Mouse (Mus musculus): ENCODE results near the gene Ndnf.

The Ndnf gene

GRCm38 (mm10) chr6:65671451-65671850 is at the start of gene Ndnf:
Ndnf (plus strand) TSS chr6:65671590.
- peak; percentile 19 for DNase-seq (ENCODE audit: low spot score)

- no peak for DNase-seq (ENCODE audit: low spot score)
Measured at GRCm38 (mm10) chr6:65623016-65623715, 48.2 kb upstream of the Ndnf start.

GRCm38 (mm10) chr6:65630578-65630977 is 40.8 kb upstream of the Ndnf start:
- no peak for DNase-seq (ENCODE audit: low spot score)

GRCm38 (mm10) chr6:65632184-65632583 is 39.2 kb upstream of the Ndnf start:
- DNase-seq (ENCODE audit: low spot score), result no peak

GRCm38 (mm10) chr6:65642431-65642830 is 29.0 kb upstream of the Ndnf start:
- DNase-seq (ENCODE audit: low spot score), result no peak

GRCm38 (mm10) chr6:65644110-65644509 is 27.3 kb upstream of the Ndnf start:
- no peak for DNase-seq (ENCODE audit: low spot score)

GRCm38 (mm10) chr6:65646408-65646807 is 25.0 kb upstream of the Ndnf start:
- DNase-seq (ENCODE audit: low spot score), result no peak

- DNase-seq (ENCODE audit: low spot score), result no peak
Measured at GRCm38 (mm10) chr6:65647731-65648130, 23.7 kb upstream of the Ndnf start.

GRCm38 (mm10) chr6:65651376-65651775 is 20.0 kb upstream of the Ndnf start:
- DNase-seq (ENCODE audit: low spot score), result no peak

GRCm38 (mm10) chr6:65661272-65661671 is 10.1 kb upstream of the Ndnf start:
- DNase-seq (ENCODE audit: low spot score), result no peak

- DNase-seq (ENCODE audit: low spot score), result no peak
Measured at GRCm38 (mm10) chr6:65662050-65662449, 9.3 kb upstream of the Ndnf start.

- DNase-seq (ENCODE audit: low spot score), result no peak
Measured at GRCm38 (mm10) chr6:65663990-65664389, 7.4 kb upstream of the Ndnf start.

- DNase-seq (ENCODE audit: low spot score), result no peak
Measured at GRCm38 (mm10) chr6:65666295-65666694, 5.1 kb upstream of the Ndnf start.

- no peak for DNase-seq (ENCODE audit: low spot score)
Measured at GRCm38 (mm10) chr6:65669971-65670370, 1.4 kb upstream of the Ndnf start.

- DNase-seq (ENCODE audit: low spot score), result no peak
Measured at GRCm38 (mm10) chr6:65670981-65671411, 394 bp upstream of the Ndnf start.

GRCm38 (mm10) chr6:65672131-65673031 is 991 bp downstream of the Ndnf start:
- no peak for DNase-seq (ENCODE audit: low spot score)

GRCm38 (mm10) chr6:65693938-65694337 is 22.5 kb downstream of the Ndnf start:
- no peak for DNase-seq (ENCODE audit: low spot score)

GRCm38 (mm10) chr6:65720676-65721075 is 49.3 kb downstream of the Ndnf start:
- no peak for DNase-seq (ENCODE audit: low spot score)

GRCm38 (mm10) chr6:65725677-65726076 is 54.3 kb downstream of the Ndnf start:
- DNase-seq (ENCODE audit: low spot score), result no peak

GRCm38 (mm10) chr6:65728261-65728660 is 56.9 kb downstream of the Ndnf start:
- DNase-seq (ENCODE audit: low spot score), result no peak

GRCm38 (mm10) chr6:65739442-65739841 is 68.1 kb downstream of the Ndnf start:
- DNase-seq (ENCODE audit: low spot score), result no peak

- no peak for DNase-seq (ENCODE audit: low spot score)
Measured at GRCm38 (mm10) chr6:65743144-65743870, 71.9 kb downstream of the Ndnf start.

GRCm38 (mm10) chr6:65743871-65744202 is 72.4 kb downstream of the Ndnf start:
- DNase-seq (ENCODE audit: low spot score), result no peak

Measured in urinary bladder, postnatal 10 days (tissue).